Mouse (Mus musculus) cerebellum, adult 11 months (tissue): Measurements from ENCODE around the gene Rgs3.
"Not testable (repeated sequence)": the region's sequence is repeated elsewhere in the genome, so short reads cannot be mapped to it uniquely, and the experiment has no call there.

ENCODE experiments used
- DNase-seq: peaks from one replicate; pipeline ENCODE4 v3.0.0; 2022

Rgs3 gene

DNA sequence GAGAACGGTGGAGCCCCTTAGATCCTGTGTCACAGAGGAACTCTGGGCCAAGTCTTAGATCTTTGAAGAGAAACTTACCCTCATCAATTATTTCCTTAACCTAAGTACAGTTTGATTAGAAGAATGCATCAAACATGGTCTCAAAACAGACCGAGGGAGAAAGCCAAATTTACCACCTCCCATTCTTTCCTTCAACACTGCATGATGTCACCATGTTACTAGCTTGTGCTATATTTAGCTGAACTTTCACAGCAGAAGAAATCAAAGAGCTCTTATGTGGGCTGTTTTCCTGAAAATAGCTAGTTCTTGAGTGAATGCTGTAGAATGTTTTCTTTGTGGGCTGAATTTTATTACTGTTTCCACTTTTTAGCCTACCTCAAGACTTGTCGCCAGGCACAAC, 2.2 kb upstream of the Rgs3 start:
- no peak for DNase-seq

DNA sequence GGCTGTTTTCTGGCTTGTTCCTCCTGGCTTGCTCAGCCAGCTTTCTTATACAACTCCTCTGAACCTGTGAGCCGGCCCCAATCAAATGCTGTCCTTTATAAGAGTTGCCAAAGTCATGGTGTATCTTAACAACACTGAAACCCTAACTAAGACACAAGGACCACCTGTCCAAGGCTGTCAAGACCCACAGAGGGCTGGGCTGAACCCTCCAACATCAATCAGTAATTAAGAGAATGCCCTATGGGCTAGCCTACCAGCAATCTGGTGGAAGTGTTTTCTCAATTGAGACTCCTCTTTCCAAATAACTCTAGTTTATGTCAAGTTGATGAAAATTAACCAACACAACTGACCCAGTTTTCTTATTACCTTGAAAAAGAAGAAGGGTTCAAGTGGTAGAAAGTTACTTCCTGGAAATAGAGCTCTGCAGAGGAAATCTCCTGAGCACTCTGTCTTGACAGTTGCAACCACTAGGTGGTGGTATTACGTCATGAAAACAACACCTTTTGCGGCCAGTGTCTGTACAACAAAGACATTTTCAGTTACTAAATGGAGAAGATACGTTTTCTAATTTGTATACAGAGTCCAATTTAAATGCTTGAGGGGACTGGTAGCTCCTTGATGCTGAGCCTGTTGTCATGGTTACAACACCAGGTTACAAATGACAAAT, 1.4 kb downstream of the Rgs3 start:
- peak; percentile 70 for DNase-seq

DNA sequence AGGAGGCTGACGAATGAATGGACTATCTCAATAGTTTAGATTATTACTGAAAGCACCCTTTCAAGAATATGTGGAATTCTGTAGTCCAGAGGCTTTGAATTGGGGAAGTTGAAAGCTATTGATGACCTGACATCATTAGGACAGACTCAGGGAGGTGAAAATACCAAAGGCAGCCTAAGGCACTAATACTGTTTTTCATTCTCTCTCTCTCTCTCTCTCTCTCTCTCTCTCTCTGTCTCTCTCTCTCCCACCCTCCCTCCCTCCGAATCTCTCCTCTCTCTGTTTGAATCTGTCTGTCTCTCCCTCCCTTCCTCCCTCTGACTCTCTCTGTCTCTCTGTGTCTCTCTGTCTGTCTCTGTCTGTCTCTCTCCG, 2.0 kb downstream of the Rgs3 start:
- DNase-seq = no peak

DNA sequence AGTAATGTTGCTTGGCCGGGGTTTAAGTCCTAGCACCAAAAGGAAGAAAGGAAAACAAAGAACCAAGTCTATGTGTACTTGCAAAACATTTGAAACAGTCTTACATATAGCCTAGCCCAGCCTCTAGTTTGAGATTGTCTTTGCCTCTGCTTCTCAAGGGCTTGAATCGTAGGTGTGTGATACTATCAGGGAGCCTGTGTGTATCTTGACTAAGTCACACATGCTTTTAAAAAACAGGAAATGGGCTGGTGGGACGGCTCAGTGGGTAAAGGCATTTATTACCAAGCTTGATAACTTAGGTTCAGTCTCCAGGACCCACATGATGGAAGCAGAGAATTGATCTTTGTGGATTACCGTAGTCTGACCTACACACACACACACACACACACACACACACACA, 2.4 kb downstream of the Rgs3 start:
- DNase-seq = no peak

DNA sequence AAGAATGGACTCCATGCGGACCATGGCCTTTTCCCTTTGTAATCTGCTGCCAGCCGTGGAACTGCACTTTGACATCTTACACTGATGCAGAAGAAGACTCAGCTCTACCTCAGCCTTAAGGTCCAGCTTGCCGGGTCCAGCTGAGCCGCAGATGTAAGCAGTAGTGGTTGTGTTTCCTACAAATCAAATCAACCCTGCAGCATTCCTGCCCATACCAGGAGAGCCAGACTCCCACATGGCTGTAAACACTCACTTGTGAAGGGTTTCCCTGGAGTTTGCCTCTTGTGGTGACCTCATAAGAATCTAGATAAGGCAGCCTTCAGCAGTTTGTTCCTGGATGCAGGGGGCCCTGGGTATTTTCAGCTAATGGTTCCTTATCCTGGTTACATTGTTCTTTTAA, 6.9 kb downstream of the Rgs3 start:
- DNase-seq = no peak

DNA sequence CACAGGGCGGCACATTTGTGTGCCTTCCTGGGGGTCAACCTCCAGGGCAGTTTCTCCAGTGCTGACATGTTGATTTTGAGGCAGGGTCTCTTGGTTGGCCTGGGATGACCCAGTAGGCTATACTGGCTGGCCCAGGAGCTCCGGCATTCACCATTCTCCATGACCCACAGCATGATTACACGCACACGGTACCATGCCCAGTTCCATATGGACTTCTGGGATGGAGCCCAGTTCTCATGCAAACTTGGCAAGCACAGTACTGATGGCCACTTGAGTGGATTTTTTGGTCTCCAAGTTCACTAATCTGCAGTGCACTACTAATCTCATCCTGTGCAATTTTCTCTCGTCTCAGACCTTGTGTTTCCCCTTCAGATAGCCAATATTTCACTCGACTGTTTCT, 8.0 kb downstream of the Rgs3 start:
- peak; percentile 45 for DNase-seq

DNA sequence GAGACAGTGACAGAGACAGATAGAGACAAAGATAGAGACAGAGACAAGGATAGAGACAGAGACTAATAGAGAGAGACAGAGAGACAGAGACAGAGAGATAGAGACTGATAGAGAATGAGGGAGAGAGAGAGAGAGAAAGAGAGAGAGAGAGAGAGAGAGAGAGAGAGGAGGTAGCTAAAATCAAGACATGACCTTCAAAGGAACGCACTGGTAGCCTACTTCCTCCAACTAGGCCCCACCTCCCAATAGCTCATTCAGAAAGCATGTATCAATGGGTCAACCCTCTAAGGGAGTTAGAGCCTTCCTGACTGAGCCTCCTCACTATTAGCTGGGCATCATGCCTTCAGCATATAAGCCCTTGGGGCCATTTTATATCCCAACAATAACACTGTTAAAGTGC, 8.7 kb downstream of the Rgs3 start:
- no peak for DNase-seq

DNA sequence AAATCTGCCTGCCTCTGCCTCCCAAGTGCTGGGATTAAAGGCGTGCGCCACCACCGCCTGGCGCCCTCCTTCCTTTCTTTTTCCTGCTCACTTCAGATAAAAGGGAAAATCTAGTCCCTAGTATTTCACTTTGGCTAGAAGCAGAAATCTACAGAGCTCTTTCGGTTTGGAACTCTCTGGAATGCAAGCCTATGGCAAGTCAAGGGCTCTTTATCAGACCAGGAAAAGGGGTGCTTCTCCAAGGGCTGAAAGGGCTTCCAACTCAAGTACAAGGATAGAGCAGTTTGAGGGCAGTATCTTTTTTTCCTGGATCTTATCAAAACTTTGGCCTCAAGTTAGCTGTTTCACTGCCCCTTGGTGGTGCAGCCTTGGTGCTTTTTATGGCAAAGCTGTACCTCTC, 10.0 kb downstream of the Rgs3 start:
- DNase-seq = no peak

DNA sequence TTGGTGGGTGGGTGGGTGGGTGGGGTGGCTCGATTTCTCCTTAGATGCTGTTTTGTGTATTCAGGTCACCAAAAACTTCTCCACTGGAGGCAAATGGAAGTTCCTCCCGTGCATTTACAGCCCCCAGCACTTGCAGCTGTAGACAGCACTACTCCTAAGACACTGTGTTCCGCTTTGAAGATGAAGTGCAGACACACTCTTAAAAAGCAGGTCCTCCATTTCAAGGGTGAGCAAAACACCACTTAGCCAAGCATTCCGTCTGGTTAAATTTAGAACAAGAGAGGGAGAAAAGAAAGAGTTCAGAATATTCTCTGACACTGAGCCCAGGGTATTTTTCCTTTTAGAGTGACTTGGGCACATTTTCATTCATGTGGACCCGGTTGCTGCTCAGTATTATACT, 10.4 kb downstream of the Rgs3 start:
- DNase-seq = no peak

DNA sequence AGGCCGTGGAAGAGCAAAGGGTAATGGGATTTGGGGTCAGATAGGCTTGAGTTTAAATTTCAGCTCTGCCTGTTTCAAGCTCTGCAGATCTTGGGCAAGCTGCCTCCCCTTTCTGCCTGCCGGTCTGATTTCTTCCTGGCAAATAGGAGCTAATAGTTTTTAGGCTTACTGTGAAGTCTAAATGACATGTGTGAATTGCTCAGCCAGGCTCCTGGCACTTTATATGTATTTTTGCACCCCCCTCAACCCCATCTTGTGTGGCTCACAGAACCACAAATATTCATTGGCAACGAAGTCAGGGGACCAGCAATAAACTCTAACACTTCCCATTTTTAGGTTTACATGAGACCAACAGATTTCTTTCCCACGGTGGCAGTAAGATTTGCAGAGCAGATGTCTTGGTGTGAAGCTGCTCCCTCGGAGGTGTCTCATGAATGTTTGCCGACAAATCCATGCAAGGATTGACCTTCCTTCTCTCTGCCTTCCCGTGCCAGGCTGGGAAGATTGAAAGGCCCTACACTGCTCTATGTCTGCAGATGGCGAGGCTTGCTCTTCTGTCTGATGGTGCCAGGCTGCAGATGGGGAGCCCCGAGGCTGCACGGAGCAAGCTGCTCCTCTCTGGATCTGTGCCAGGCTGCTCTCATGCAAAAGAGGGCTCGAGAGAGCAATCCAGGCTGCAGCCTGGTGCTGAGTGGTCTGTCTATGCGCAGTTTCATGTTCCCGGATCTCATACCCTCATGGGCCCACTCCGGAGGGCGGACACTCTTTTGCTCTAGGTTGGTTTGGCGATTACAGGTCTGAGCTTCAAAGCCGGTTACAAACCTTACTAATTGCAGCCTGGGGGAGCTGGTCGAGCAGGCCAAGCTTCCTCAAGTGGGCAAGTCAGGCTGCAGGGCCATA, 23.0 kb downstream of the Rgs3 start:
- peak; percentile 91 for DNase-seq

DNA sequence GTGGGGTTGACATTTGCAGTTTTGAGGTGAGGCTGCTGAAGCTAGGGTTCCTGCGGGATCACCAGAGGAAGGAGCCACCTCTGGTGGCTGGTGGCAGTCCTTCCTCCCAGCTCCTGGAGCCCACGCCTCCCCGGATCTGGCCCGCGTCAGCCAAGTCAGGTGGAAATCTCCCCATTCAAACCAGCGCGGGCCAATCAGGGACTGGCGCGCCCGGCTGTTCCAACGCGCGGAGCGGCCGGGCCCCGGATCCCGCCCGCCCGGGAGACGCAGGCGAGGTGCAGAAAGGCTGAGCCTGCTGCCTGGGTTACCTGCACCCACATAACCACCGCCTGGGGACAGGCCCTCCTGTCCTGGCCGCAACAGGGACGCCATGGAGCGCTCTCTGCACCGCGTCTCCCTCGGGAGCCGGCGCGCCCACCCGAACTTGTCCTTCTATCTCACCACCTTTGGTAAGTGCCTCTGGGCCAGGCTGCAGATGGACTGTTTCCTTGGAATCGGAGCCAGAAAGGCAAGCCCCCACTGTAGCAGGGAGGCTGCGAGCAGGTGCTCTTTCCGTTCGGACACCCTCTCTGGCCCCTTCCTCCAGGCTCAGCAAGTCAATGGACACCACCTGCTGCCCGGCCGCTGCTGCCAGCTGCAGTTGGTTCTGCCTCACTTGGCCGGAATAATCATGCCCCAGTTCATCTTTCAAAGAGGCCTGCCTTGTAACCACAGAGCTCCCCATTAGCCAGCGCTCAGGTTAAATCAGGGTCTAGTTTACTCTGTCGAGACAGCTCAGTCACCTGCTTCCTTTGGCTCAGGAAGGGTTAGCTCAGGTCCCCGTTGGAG, 23.8 kb downstream of the Rgs3 start:
- peak; percentile 73 for DNase-seq

DNA sequence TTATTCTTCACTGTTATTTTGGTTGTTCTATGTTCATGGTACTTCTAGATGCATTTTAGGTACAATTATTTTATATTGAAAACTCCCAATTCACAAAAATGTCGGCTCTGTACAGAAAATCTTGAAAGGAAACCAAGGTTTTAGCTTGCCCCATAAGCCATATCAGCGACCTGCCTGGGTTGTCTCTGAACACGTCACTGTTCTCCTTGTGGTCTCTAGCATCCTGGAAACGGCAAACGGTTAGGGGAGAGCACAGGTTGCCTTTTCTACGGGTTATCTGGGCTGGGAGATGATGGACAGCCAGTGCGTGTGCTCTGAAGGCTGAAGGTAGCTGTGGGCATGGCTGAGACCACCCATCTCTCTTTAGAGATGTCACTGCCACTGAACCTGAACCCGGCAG, 27.4 kb downstream of the Rgs3 start:
- DNase-seq = no peak

DNA sequence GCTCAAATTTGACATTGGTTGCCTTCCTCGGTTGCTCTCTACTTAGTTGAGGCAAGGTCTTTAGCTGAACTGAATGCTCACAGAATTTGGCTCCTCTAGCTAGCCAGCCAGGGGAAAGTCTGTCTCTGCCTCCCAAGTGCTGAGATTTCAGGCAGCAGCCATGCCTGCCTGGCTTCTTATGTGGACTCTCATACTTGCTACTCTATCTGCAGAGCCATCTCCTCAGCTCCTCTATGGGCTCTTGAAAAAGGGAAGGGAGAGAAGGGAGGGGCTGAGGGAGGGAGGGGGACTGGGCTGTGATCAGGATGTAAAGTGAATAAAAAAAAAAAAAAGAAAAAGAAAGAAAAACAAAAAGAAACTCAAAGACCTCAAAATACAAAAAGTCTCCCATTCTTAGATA, 31.2 kb downstream of the Rgs3 start:
- DNase-seq = no peak

DNA sequence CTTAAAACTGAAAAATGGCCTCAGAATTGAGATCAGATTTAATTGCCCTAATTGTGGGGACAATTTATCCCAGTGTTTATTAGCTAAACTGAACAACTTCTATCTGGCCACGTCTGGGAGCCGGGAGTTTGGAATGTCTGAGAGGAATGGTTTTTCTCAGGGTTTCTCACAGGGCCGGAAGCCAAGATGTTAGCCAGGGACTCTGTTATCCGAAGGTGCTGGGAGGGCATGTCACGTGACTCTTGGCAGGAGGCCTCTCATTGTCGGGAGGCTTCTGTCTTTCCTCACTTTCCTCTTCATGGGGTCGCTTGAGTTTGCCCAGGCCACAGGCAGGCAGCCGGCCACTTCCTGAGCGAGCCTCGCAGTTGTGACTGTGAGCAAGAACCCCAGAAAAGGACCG, 31.7 kb downstream of the Rgs3 start:
- no peak for DNase-seq

DNA sequence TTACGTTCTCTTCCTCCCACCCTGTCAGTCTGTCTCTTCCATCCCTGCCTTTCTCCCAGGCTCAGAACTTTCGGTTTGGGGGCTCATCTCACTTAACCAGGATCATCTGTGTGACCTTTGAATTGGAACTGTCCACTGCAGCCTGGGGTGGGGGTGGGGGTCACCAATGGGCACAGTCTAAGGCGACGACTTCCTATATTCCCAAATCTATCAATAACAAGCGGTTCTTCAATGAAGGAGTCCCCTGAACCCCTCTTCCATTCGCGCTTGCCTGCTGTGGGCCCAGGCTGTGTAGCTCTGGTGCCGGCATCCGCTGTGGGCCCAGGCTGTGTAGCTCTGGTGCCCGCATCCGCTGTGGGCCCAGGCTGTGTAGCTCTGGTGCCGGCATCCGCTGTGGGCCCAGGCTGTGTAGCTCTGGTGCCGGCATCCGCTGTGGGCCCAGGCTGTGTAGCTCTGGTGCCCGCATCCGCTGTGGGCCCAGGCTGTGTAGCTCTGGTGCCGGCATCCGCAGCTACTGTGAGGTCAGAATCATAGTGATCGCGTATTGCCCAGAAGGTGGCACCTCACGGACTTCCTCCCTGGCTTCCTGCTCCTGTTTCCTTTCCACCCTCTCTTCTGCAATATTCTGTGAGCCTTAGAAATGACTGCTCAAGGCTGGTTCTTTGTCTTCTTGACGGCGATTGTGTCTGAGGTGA, 34.0 kb downstream of the Rgs3 start:
- DNase-seq = not testable (repeated sequence)

DNA sequence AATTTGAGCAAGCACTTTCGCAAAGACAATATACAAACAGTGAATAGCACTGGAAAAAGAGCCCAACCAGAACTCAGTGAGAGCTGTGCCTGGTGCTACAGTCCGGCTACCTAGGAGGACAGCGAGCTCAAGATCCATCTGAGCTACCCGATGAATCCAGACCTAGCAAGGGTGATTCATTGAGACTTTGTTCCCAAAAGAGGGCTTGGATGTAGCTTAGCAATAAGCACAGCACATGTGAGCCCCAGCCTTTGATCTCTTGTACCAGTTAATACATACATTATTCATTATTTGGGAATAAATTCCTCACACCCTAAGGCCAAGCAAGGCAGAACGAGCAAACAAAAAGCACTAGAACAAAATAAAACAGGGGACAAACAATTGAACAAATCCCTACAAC, 34.8 kb downstream of the Rgs3 start:
- no peak for DNase-seq

DNA sequence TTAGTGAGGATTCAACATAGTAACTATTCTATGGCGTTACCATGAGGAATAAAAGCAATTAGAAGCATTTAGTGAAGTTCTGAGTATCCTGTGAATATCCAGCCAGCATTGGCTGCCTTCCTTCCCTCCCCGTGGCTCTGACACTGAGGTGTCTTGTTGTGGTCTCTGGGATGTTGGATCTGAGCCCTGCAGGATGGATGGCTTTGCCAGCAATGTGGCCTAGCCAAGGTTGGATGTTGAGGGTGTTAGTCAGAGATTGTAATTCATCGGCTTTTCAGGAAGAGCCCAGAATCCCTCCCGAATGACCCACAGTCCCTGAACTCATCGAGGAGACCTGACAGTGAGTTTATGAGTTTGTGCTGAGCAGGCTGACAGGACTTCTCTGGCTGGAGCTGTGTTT, 36.4 kb downstream of the Rgs3 start:
- DNase-seq = no peak

DNA sequence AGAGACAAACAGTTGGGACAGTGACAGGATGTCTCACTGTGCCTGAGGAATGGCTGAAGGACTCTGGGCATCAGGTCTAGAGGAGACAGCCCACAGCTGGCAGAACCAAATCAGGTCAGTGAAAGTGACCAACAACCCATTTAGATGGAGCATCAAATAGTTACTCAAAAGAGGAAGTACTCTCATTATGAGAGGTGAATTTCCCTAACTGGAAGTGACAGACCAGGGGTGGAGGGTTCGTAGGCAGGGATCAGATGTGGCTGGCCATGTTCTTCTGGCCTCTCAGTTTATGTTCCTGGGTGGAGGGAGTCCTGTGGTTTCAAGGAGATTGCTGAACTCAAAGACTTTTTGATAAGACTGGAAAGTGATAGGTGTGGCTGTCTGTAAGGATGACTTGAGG, 40.9 kb downstream of the Rgs3 start:
- no peak for DNase-seq

DNA sequence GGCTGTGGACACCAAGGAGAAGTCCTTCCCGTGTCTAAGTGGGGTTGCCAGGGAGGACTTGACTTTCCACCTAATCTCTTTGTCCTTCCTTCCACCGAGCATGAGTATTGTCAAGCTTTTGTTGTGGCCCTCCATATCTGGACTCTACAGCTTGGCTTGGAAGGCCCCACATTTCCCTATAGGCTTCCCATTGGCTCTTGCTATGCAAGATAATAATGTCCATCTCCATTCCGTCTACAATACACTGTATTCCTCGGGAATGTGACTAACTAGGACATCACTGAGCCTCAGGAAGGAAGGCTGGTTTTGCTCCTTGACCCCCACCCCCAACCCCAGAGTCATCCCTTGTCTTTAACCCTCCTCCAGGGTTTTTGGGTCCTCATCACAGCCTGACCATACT, 44.0 kb downstream of the Rgs3 start:
- DNase-seq = no peak

DNA sequence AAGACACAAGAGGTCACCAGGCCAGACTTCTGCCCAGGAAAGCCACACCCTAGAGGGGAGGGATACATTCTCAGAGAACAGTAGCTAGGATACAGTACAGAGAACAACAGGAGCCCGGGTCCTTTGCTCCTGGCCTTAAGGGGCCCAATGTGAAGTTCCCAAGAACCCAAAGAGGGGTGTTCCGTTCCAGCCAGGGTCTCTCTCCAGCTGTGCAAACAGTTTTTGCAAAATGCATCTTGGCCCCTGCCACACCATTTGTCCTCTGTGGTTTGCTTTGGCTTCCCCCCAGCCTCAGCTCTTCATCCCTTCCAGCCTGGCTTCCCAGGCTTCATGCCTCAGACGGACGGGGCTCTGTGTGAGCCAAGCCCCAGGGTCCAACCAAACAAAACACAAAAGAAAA, 44.4 kb downstream of the Rgs3 start:
- no peak for DNase-seq

DNA sequence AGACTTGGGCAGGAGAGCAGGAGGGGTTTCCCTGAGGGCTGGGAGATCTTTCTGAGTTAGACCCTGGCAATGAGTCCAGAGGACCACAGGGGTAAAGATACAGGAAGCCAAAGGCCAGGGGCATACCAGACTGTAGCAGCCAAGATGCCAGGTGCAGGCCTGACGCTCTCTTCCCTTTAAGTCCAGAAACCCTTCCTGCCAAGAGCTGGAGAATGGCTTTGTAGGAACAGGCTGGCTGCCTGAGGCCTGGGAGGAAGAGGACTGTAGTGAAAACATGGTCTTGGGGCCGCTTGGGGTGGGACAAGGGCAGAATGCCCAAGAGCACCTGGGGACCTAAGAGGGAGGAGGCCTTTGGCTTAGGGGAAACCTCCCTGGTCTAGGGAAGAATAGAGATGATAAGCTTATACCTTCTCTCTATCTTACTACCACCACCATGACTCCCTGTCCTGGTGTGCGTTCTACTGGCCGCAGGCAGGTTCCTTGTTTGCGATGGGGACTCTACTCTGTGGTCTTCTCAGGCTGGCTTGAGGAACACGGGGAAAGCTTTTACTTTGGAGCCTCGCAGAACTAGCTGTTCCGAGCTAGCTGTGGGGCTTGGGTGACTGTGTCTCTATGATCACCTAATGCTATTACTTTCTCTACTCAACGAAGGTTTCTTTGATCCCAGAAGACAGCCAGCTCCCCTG, 46.4 kb downstream of the Rgs3 start:
- DNase-seq = peak; percentile 47

DNA sequence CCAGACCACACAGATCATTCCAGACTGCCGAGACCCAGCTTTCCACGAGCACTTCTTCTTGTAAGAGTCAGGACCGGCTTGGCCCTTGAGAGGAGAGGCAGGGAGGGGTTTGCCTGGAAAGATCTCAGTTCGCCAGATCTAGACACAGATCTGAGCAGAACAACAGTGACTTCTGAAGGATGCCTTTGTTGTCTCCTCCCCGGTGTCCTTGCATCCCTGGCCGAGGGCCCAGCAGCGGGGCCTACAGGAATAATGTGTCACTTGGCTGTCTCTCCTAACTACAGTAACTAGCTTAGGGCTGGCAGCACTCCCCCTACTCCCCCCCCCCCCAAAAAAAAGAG, 46.9 kb downstream of the Rgs3 start:
- no peak for DNase-seq

DNA sequence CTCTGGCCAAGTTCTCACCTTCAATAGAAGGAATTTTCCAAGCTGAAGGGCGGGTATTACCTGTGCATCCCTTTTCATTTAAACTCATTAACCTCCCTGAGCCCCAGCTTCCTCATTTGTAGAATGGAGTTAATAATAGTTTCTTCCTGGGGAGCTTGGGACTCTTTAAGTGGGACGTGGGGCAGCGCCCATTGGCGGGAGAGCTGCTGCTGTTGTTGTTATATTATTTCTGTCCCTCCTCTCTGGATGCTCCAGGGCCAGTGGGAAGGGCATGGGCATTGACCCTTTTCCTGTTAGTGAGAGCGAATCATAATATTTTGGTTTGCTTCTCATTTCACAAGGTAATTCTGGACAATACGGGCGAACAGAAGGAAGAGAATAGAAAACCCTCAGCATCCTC, 47.3 kb downstream of the Rgs3 start:
- DNase-seq = no peak
